Mouse (Mus musculus) thymus, postnatal 25 days (tissue): ENCODE results near the gene Fibp.

Experiments used
- DNase-seq: peaks from one replicate; pipeline ENCODE4 v3.0.0; 2022

Gene Fibp

GRCm38 (mm10) chr19:5460465-5460911, at the start of gene Fibp:
Gene Fibp (plus strand): TSS chr19:5460615.
- peak; percentile 81 for DNase-seq

GRCm38 (mm10) chr19:5410641-5411040, 49.8 kb upstream of the Fibp start:
- DNase-seq: no peak

GRCm38 (mm10) chr19:5411961-5412360, 48.5 kb upstream of the Fibp start:
- DNase-seq: no peak

DNA sequence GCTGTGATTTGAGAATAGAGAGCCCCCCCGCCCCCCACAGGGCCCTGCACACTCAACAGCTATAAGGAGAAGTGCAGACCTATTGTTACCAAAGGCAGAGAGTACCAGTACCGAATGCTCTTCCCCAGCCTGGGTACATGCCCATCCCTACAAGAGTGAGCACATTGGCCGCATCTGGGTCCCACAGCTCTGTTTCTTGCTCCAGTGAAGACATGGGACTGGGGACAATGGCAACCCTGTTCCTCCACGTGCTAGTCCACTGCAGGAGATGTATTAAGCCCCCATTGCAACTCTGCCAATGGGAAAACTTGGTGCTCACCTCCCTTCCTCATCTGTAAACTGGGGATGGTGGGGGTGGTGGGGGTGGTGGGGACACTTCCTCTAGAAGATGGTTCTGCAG, 46.6 kb upstream of the Fibp start:
- no peak for DNase-seq

DNA sequence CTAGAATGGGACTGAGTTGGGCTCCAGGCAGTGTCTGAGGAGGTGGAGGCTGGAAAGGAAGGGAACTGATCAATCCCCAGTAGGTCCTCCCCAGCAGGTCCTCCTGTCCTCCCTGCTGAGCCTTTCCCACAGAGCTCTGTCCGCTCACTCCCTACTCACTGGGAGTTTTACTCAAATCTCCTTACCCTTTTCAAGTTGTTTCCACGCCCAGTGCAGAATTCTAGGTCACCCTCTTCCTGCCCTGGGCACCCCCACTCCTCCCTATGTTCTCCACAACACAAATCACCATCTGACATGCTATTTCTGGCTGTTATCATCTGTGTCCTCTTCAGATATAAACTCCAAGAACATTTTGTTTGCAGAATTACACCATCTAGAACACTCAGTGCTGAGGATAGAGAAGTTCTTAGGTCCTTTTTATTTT, 45.9 kb upstream of the Fibp start:
- DNase-seq: no peak

DNA sequence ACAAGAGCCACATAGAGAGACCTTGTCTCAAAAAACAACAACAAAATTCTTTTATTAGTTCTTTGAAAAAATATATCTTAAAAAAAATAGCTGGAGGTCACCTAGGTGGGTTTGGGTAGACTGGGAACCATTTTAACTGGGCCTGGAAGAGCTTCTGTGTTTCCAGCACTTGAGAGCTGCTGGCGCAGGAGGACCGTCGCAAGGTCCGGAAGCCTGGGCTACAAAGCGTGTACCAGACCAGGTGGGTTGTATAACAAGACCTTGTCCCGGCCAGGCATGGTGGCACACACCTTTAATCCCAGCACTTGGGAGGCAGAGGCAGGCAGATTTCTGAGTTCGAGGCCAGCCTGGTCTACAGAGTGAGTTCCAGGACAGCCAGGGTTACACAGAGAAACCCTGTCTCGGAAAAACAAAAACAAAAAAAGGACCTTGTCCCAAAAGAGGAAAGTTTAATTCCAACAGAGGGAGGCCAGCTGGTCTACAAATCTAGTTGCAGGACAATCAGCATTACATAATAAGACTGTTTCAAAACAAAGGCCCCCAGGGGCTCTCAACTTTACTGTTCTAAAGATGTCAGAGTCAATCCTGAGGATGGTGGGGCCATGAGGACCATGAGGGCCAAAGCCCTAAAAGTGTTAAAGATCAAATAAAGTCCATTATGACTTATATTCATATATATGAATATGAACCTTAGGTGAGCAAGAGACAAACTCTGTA, 41.5 kb upstream of the Fibp start:
- no peak for DNase-seq

DNA sequence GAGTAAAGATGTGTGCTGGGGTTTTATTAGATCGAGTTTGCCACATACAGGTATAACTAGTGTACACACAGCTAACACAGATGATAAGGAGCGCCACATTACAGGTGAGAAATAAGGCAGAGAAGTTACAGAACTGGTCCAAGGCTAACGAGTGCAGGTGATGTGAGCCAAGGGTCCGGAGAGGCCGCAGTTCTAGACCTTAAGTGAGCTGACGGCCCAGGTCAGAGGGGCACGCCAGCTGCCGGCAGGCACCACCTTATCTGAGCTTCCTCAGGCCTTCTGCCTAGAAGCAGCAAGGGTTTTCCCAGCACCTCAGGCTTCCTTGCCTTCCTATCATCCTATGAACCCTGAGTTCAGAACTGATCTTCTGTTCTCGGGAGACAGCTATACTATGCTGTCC, 40.8 kb upstream of the Fibp start:
- no peak for DNase-seq

GRCm38 (mm10) chr19:5420579-5420978, 39.8 kb upstream of the Fibp start:
- no peak for DNase-seq

DNA sequence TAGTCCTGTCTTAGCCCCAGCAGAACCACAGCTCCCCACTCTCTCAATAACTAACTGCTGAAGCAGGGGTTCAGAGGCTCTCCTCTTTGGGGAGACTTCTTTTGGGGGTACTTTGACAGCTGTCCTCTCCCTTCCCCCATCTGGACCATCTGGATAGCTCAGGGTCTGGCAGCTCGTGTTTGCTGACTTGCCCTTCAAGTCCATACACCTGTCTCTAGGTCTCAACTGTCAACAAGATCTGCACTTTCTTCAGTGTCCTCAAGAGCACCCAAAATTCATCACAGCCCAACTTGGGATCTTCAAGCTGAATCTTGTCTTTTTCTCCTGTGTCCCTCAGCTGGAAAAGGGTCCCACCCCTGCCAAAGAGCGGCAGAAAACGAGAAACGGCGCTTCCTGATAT, 38.6 kb upstream of the Fibp start:
- no peak for DNase-seq

GRCm38 (mm10) chr19:5422267-5422666, 38.1 kb upstream of the Fibp start:
- peak; percentile 27 for DNase-seq

- no peak for DNase-seq
These were observed 37.4 kb upstream of the Fibp start for GRCm38 (mm10) chr19:5422895-5423443.

- no peak for DNase-seq
These were observed 36.9 kb upstream of the Fibp start for GRCm38 (mm10) chr19:5423561-5423960.

- peak; percentile 79 for DNase-seq
These were observed 36.2 kb upstream of the Fibp start for GRCm38 (mm10) chr19:5424092-5424781.

DNA sequence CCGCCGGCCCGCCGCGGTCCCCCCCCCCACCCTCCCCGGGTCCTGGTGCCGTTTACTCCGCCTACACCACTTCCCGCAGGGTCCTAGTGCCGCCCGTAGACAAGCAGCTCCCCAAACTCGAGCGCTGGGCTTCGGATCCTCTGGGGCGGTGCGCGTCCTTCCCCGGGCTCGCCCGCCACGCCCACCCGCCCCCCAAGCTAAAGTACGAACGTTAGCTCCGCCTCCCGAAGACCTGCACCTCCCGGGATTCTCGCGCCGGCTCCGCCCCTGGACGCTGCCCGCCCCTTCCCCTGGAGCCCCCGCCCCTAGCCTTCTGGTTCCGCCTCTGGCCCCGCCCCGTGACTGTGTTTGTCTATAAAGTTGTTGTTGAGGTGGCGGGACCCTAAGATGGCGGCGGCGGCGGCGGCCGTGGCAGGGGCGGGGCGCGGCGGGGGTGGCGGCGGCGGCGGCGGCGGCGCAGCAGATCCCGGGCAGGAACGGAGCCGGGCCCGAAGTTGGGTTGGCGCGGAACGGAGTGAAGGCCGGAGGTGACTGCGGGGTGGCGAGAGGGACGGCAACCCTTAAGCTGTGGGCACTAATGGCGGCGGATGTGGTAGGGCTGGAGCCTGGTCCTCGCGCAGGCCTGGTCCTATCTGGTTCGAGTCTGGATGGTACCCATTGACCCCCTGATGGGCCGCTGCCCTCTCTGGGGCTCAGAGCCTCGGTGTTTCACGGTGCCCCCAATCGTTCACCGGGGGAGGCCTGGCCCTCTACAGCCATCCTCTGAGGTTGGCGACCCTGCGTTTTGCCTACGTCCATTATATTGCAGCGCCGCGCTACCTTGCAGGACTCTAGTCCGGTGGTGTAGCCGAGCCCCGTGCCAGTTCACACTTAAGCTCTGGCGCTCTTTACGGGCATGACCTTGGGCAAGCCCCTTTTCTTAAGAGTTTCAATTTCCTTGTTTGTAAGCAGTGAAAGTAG, 35.4 kb upstream of the Fibp start, which contains the start of the genes Drap1 and AI837181:
Gene Drap1 (minus strand): TSS at position 198 of the 960 bp plus-strand sequence.
Gene AI837181 (plus strand): TSS at position 363 of the 960 bp plus-strand sequence.
- DNase-seq: peak; percentile 96

DNA sequence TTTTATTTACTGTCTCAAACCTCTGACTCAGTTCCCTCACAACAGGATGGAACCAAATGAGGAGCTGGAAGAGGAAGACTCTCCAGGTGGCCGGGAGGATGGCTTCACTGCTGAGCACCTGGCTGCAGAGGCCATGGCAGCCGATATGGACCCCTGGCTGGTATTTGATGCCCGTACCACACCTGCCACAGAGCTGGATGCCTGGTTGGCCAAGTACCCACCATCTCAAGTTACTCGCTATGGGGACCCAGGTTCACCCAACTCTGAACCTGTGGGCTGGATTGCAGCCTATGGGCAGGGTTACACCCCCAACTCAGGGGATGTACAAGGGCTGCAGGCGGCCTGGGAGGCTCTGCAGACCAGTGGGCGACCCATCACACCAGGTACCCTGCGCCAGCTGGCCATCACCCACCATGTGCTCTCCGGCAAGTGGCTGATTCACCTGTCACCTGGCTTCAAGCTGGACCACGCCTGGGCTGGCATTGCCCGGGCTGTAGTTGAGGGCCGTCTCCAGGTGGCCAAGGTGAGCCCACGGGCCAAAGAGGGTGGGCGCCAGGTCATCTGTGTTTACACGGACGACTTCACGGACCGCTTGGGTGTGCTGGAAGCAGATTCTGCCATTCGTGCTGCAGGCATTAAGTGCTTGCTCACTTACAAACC, 34.4 kb upstream of the Fibp start:
- peak; percentile 17 for DNase-seq

DNA sequence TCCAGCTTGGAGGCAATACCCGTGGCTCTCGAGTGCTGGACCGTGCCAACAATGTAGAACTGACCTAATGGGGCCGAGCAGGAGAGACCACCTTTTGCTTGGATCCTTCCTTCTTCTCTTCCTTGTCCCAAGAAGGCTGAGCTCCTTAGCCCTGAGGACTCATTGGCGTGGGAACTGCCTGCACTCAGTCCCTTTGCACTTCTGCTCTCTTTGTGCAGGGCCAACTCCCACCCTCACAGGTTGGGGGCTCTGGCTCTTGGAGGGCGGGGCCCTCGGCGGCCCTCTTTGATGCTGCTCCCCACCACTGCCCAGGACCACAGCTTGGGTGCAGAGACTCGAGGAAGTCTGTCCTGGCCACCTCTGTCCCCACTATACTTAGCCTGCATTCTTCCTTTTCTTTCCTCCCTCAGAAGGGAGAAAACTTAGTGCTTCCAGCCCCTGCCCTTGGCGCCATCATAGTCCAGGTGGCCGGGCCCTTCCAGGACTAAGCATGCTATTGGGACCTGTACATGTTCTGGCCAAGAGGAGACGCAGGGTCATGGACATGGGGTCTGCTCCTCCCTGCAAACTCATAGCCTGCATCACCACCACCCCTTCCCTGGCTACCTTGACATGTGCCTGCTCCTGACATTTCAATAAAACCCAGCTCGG, 33.6 kb upstream of the Fibp start:
- no peak for DNase-seq

- peak; percentile 43 for DNase-seq
These were observed 32.3 kb upstream of the Fibp start for GRCm38 (mm10) chr19:5428083-5428482.

GRCm38 (mm10) chr19:5429219-5429618, 31.2 kb upstream of the Fibp start:
- DNase-seq: no peak

GRCm38 (mm10) chr19:5429806-5430205, 30.6 kb upstream of the Fibp start:
- no peak for DNase-seq

DNA sequence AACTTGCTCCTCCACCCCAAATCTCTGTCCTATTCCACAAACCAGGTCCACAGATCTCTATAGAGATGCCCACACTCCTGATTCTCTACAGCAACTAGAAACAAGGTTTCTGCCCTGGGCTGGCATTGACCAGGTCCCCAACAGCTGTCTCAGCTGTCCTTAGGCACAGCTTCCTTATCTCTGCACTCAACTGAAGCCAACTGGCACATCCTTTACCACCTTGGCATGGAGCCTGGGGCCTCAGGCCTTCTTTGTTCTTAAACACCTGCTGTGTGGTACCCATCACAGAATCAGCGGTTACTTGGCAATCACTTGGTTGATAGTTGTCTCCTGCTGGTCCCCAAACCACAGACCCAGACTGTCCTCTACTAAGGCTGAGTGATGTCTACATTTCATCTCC, 30.0 kb upstream of the Fibp start:
- peak; percentile 39 for DNase-seq

DNA sequence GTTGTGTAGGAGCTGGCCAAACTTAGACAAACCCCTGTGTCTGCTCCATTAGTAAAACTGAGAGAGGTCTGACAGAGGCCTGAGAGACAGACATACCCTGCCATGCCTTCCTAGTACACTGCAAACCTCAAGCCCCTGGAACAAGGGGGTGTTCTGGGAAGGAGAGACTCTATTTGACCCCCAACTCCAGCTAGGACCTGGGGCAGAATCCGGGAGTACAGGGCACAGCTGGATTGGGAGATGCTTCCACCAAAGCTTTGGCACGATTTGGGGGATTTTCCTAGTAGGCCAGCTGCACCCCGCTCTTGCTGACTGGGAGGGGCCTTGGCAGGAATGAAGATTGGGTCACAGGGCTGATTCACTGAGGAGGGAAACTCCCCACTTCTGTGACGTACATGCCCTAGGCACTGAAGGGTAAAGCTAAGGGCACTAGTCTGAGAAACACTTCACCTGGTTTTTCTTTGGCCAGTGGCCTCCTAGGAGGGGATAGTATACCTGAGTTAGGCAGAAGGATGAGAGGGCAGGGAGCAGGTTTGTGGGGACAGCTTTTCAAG, 28.4 kb upstream of the Fibp start:
- DNase-seq: no peak
